Mouse (Mus musculus) E14TG2a.4 (cell line): ENCODE data around the gene 4933402J07Rik.

Experiments used
- CTCF ChIP-seq: conservative IDR thresholded peaks from 2 replicates; pipeline ENCODE4 v1.5.1; 2014; ENCODE audit warnings: low read length
- POU5F1 ChIP-seq: IDR thresholded peaks from 2 replicates; pipeline ENCODE4 v1.6.1; 2014; ENCODE audit warnings: low read length, borderline replicate concordance

DNA sequence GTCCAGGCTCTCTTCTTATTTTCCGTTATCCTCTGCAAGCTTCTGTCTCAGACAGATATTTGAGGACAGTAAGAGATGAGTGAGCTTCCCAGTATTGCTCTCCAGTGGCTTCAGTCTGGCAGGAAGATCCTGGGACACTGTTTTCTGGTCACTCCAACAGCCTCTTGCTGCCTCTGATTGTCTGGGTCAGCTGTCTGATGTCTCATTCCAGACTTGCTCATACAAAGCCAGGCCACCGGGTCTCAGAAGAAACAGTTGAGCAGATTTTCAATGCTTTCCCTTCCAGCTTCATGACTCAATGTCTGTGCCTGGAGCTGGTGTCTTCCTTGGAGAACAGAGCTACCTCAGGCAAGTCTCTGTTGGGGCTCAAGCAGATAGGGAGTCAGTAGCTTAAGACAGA is 39.1 kb downstream of the 4933402J07Rik start:
- no peak for TF ChIP-seq CTCF
- no peak for TF ChIP-seq POU5F1
